Mouse (Mus musculus) induced T-regulatory cell, adult 2 months (primary cell): ENCODE data around the gene Cdkal1.

ENCODE experiments used
- DNase-seq: peaks from one replicate; pipeline ENCODE4 v3.0.0-alpha.2; 2012; ENCODE audit warnings: low read depth

Gene Cdkal1

DNA sequence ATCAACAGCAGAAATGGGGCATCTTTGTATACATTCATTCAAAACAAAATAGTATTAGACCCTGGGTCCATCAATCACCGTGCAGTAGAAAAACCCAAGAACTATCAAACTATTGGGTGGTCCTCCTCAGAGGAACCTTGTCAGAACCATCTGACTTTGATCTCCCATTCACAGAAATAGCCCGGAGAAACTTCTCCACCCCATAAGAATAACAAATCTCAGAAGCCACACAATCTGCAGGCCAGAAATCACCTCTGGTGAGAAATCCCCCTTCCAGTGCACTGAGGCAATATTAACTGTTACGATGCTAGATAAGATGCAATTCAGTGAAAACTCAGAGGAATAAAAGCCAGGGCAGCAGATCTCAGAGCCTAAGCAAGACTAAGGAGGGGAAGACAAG, 275.5 kb downstream of the Cdkal1 start:
- no peak for DNase-seq

DNA sequence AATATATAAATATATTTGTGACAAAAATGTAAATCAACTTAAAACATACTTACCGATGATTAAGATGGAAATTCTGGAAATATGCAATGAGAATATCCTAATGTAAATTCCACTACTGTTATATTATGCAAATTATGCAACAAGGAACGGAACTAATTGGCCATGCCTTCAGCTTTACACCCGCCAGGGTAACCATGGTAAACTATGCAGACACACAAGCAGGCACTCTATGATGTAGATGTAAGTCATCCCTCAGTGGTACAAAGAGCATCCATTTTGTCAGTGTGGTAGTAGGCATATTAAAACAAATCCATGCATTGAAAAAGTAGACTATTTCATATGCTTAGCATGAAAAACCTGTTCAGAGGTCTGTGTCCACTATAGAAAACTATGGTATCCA, 276.9 kb downstream of the Cdkal1 start:
- DNase-seq, result no peak

DNA sequence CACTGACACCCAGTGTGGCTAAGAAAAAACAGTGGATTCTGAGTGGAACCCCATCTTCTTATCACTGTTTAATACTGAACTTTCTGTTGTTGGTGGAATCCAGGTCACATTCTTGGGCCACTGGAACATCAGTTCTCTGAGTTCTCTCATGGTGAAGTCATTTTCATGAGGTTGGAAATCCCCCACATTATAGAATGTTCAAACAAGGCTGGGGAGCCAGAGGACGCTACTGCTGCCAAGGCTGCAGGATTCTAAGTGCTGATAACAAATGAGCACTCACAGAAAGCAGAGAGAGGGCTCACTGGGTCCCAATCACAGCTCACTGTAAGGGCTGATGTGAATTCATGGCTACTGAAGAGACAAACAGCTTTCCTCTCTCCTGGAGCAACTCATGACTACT, 280.7 kb downstream of the Cdkal1 start:
- no peak for DNase-seq

DNA sequence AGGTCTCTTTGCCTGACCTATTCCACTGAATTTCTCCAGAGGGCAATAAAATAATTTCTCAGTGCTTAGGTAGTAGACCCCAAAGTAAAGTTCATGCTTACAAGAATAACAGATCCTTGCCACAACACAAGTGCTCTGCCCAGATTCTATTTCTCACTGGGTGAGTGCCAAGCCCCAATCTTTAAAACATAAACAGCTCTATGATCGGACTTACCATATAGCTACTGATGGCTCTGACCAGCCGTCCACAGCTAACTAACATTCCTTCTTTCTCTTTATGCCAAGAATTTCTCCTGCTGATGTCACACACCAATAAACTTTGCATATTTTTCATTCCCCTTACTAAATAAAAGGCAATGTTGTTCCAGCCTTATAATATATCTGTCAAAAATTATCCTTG, 283.0 kb downstream of the Cdkal1 start:
- DNase-seq, result no peak

DNA sequence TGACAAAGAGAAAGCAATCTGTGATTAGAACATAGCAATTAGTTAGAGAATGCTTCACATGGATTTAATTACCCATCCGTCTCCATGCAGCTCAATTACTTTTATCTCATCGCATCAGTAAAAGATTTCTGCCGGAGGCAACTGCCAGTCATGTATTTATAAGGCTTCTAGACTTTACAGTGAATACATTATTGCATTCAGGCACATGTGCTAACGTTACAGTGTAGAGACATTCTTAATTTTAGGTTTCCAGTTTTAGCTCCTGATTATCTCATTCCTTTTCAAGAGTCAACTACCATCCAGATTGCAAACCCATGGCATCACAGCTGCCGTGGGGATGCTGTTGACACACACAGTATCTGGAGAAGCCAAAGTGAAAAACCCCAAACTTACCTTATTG, 289.8 kb downstream of the Cdkal1 start:
- no peak for DNase-seq

DNA sequence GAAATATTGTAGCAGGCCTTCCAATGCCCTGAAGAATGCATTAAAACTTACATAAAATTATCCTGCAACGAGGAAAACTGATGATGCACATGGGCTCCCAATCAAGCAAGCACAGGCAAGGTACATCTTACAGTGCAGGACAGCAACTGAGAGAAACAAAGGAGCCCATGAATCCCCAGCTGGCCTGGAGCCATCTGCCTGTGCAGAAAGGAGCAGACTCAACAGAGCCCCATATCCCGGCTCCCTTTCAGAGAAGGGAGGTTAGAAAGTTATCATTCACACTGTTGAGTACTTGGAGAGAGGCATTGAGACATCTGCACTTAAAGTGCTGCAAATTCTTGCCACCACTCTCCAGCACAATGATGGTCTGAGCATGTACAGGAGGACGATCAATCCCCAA, 296.3 kb downstream of the Cdkal1 start:
- DNase-seq, result no peak

DNA sequence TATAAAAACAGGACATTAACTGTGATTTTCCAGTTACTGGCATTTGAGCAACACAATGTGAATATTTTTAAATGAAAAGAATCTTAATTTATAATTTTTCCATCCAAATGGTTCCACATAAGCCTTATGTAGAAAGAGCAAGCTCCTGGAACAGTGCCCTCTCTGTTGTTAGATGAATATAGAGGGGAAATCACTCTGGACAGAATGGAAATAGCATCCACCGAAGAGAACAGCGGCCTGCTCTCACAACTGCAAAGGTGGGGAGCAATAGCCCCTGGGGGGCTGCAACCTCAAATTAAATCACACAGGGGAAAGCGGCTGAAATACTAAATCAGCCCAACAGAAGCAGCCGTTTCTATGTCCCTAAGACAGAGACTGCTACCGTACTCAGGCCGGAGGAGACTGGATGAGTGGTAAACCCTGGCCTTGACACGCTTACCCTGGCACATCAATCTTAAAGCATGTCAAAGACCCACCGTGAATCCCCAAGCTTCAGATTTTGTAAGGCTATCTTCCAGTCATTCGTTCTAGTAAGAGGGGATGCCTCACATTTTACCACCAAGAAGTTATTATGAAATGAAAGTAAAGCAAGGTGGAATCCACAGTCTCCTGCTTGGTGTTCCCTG, 300.2 kb downstream of the Cdkal1 start:
- DNase-seq, result no peak

DNA sequence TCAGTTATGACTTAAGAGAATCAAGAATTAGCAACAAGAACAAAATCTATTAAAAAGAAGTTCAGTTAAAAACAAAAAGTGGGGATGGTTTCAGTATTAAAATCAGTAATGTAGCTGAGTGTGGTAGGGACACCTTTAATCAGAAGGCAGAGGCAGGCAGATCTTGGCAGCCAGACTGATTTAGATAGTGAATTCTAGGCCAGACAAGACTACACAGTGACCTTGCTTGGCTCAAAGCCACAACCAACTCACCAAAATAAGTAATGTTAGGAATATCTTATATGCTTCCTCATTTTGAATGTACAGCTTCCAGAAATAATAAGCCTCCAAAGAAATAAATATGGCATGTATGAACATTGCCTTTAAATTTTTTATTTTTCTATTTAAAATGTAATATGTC, 301.7 kb downstream of the Cdkal1 start:
- DNase-seq, result no peak

DNA sequence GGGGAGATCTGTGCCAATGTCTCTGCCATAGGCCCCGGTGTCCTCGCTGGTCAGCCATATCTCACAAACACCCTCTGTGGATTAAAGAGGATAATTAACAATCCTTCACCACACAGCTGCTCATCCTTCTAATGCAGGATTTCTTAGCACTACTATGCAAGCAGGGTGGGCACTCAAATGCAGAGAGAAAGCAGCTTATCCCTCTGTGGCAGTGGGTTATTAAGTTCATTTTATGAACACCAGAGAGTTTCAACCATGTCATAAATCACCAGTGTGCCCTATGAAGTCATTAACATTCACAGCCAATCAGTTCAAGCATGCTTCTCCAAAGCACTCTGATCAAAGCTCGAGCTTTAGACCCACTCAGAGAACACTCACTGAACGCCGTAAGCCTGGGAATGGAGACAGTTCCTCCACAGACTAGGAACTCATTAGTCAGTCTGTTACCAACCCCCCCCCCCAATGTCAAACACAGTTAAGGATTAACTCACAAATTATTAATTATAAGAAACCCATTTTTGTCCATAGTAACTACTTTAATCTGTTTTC, 303.1 kb downstream of the Cdkal1 start:
- DNase-seq, result no peak

DNA sequence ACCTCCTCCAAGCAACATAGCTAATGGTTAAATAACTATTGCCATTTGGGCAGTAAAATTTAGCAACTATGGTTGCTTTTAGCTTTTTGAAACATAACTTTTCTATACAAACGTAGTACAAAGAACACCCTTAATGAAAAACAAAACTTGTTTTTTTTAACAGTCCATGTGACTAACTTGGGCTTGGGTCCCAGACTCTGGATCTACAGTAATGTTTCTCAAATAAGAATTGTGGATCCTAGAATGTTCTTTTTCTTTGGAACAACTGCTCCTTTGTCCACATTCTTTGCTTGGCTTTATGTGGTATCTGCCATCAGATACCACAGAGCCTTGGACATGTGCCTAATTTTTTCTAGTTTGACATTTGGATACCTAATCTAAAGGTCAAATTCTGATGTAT, 304.6 kb downstream of the Cdkal1 start:
- DNase-seq, result no peak

DNA sequence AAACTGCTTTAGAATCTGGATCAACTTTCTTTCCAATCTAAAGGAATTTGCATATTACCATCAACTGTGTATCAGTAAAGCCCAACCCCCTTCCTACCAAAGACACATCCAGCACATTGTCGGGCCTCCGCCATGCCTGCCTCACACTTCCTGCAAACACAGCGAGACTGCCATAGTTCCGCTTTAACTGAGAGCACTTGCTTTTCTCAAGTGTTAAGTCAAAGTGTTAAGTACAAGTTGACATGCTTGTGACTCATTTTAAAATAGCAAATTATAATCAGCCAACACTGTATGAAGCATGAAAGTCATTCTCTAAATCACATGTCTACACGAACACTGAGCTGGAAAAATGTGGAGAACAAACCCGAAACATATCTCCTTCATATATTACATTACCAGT, 305.3 kb downstream of the Cdkal1 start:
- DNase-seq, result no peak

DNA sequence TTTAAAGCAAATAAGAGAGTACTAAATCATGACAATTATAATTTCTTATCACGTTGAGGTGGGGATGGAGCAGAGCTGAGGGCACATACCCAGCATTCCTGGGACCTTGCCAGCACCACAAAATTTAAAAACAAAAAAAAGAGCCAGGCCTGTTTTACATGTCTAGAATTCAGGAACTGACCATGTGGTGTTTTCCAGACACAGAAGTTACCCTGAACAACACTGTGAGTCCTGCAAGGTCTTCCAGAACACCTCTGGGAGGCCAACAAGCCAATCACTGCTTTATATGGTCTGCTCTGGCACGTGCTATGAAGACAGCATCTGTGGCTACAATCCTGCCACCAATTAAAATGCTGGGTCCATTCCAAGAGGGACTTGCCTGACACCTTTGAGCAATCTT, 305.7 kb downstream of the Cdkal1 start:
- DNase-seq, result no peak

DNA sequence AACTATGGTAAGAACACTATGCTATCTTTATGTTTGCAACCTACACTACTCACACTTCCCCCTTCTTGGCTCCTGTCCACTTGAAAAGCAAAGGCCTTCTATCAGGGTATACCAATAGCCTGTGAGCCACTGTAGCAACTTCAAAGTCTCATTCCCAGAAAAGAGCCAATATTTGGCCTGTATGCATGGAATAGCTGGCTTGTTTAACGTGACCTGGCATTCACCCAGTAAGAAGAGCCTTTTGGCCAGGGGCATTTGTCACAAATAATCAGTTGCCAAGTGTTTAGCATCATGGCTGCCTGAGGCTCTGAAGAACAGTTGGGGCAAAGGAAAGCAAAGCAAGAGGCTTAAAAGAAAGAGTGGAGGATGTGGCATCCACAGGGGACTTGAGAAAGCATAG, 317.6 kb downstream of the Cdkal1 start:
- DNase-seq, result no peak

DNA sequence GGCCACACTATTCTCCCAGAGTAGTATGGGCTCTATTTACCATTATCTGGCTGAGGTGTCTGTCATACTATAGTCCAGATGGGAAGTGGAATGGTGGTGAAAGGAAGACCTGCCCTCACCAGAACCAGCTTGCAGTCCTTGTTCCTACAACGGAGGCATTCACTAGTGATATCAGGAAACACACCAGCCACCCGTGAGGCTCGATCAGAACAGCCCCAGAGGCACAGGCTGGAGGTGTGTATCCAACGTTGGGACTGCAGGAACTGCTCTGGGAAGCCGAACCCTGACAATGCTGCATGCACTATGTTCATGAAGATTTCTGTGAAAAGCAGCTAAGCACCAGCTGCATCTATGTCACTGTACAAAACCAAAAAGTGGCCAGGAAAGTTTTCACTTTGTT, 321.9 kb downstream of the Cdkal1 start:
- no peak for DNase-seq

DNA sequence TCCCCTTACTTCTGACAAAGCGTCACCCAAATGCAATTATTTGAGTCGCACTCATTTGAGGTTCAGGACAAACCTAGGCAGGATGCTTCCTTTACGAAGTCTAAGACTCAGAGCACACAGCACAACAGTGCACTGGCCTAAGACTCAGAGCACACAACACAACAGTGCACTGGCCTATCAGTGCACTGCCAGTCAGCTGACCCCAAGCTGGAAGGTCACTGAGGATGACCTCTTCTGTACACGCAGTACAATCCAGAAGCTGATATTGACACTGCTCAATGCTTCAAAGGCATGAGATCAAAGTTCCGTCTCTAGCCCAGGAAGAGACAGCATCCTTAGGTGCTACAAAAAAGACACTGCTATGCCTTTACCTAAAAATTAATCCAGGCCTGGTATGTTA, 327.1 kb downstream of the Cdkal1 start:
- no peak for DNase-seq

DNA sequence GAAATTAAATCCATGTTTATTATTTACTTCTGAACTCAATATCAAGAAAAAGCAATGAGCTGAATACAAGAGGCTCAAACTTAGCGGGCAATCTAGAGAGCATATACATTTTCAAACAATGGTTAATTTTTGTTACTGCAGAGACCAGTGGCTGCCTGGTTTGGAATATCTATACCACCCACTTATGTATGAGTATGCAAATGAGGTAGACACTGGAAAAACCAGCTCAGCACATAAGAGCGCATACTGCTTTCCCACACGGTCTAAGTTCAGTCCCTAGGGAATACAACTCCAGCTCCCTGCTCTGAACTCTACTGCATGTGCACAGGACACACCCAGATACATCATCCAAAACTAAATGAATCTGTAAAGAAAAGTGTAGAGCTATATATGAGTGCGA, 334.2 kb downstream of the Cdkal1 start:
- DNase-seq, result no peak

DNA sequence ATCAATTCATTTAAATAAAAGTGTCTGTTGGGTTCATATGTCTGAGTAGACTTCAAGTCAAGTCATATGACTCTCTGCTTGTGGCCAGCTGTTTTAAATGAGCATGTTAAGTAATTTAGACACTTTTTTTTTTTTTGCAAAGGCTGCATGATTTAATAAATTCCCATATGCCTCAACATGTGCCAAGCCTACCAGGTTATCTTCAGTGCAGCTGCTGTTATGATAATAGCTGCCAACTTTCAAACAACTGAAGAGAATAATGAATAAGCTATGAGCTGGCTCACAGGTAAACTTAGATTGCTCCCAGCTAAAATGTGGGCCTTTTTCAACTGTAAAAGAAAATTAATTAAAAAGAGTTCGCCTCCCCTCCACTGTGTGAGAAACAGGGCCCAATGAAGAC, 341.4 kb downstream of the Cdkal1 start:
- no peak for DNase-seq

DNA sequence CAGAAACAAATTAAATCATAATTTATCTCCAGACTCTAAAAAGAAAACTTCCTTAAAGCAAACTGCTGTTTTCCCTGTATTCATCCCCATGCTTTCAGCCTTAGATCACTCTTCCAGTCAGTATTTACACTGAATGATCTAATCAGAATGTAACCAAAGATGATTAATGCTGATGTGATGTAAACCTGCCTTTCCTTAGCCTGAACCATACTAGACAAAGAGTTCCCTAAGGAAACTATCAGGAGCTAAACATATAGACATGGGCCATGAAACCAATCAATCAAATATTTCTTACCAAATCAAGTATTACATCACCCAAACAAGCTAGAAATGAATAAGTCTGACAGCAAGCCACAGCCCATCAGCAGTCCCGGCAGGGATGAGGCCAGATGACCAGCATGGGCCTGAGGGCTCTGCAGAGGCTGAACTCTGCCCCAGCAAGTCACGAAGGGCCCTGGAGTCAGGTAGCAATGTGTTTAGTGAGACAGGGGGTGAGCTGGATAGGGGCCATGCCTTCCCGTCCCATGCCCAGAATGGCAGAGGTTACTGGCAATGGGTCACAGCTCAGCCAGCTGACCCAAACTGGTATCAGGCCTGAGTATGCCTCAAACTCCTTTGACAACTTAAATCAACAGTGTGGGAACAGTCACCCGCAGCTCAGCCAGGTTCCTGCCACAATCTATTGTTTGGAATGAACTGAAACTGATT, 350.5 kb downstream of the Cdkal1 start:
- no peak for DNase-seq

DNA sequence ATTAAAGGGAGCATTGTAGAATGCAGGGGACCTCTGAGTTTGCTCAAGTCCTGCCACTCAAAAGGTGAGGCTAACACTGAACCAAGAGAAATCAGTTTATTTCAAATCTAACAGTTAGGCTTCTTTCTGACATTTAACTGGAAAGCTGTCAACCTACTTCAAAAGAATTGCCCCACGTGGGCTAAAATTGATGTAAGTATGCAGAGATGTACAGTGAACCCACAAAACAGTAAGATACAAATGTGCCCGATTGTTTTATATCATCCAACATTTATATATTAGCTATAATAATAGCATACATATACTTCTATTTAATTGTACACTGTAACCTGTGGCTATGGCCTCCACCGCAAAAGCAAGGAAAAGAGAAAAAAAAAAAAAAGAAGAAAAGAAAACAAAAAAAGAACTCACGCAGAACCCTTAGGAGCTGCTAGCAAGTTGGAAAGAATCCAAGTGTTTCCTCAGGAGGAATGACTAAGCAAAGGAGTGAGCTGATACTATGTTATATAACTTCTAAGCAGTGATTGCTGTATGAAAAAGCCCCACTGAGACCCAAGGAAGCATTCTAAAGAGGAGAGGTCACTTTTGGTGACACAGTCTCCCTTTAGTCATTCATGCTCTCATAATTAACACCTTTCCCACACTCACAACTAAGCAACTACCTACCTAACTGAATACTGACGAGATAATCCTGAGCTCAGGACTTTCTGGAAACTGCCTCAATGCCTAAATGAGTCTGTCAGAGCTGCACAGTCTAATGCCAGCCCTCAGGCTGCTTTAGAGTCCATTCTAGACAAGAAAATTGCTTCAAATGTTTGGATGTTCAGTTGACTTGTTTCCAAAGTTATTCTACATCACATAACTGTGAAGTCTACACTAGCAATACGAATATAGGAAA, 352.1 kb downstream of the Cdkal1 start:
- no peak for DNase-seq

DNA sequence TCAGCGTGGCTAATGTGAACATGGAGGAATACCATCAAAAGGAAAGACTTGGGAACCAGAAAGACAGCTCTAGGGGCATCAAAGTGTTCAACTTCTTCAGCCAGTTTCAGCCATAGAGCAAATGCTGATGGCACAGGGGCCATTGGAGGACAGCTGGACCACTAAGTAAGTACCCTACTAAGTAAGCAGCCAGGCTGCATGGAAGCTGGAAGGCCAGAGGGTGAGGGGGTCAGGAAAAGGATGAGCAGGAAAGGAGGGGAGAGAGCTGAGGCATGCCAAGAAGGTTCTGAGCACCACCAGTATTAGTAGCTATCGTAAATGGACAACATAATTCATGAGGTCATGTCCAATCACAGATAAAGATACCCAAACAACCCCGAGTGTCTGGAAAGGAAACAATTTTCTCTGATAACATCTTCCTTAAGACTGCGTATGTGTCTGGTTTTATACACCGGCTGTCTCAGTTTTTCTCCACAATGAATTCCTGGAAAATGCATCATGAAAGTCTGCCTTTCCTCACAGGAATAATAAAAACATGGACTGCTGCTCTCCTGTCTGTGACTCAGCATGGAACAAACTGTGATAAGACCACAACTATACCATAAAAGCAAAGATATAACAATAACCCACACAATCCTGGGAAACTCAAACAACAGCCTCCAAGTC, 352.9 kb downstream of the Cdkal1 start:
- DNase-seq, result no peak

DNA sequence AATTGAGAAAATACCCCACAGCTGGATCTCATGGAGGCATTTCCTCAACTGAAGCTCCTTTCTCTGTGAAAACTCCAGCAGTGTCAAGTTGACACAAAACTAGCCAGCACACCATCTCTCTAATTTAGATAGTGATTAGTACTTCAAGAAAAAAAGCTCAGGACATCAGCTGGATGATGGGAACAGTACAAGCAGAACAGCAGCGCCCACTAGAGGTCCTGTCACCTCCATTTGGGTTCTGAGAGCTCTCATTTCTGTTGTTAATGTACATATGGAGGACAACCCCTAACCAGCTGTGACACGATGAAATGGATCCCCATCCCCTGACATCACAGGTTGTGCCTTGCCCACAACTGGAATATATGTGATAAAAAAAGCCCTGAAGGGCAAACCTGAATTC, 354.3 kb downstream of the Cdkal1 start:
- no peak for DNase-seq

DNA sequence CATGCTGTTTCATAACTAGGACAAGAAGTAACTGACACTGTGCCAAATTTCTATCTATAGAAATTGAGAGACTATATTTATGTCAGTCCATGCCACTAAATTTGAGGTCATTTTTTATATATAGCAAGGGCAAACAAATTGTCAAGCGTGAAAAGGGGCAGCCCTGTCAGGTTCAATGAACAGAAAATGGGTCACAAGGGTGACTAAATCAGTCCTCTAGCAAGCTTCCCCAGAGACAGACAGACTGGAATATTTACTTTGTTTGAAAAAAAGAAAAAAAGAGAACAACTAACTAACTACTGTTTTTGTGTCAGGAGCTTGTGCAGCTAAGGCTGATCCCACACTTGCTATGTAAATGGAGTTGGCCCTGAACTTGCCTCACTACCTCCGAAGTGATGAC, 355.7 kb downstream of the Cdkal1 start:
- DNase-seq, result no peak
